Mouse (Mus musculus) cerebellum, adult 11 months (tissue): Measurements from ENCODE around the gene Tnfrsf25.

Experiments used
- DNase-seq: peaks from one replicate; pipeline ENCODE4 v3.0.0; 2022

Tnfrsf25 gene

GRCm38 (mm10) chr4:152146033-152146827, 30.5 kb downstream of the Tnfrsf25 start:
- DNase-seq: no peak

- no peak for DNase-seq
Measured at GRCm38 (mm10) chr4:152150546-152150945, 34.8 kb downstream of the Tnfrsf25 start.

GRCm38 (mm10) chr4:152151451-152151965, 35.8 kb downstream of the Tnfrsf25 start:
- no peak for DNase-seq

GRCm38 (mm10) chr4:152151966-152152544, 36.3 kb downstream of the Tnfrsf25 start, which contains the start of gene Espn:
TSS of gene Espn (minus strand) at chr4:152152371.
- no peak for DNase-seq

- DNase-seq: peak; percentile 48
Measured at GRCm38 (mm10) chr4:152153771-152154177, 38.0 kb downstream of the Tnfrsf25 start.

- DNase-seq: no peak
Measured at GRCm38 (mm10) chr4:152155019-152155418, 39.3 kb downstream of the Tnfrsf25 start.

- DNase-seq: no peak
Measured at GRCm38 (mm10) chr4:152157779-152158584, 42.2 kb downstream of the Tnfrsf25 start.

GRCm38 (mm10) chr4:152158585-152159284, 43.0 kb downstream of the Tnfrsf25 start, which contains the start of gene Hes2:
TSS of gene Hes2 (plus strand) at chr4:152158867.
- no peak for DNase-seq

- no peak for DNase-seq
Measured at GRCm38 (mm10) chr4:152159285-152159678, 43.5 kb downstream of the Tnfrsf25 start.

- DNase-seq: no peak
Measured at GRCm38 (mm10) chr4:152160748-152161147, 45.0 kb downstream of the Tnfrsf25 start.

- DNase-seq: no peak
Measured at GRCm38 (mm10) chr4:152161601-152162000, 45.9 kb downstream of the Tnfrsf25 start.

- no peak for DNase-seq
Measured at GRCm38 (mm10) chr4:152162748-152163147, 47.0 kb downstream of the Tnfrsf25 start.

GRCm38 (mm10) chr4:152165036-152165931, 49.5 kb downstream of the Tnfrsf25 start:
- DNase-seq: peak; percentile 63

GRCm38 (mm10) chr4:152168052-152168451, 52.3 kb downstream of the Tnfrsf25 start:
- no peak for DNase-seq

GRCm38 (mm10) chr4:152169103-152169502, 53.4 kb downstream of the Tnfrsf25 start:
- DNase-seq: no peak
